Mouse (Mus musculus) hindbrain, embryonic 12.5 days (tissue): ENCODE data around the gene Ankrd6. TPM values are rescaled to one million over a fixed set of nuclear protein-coding genes. Genes with fewer than 3 reads are reported as not detected.

Experiments used
- ATAC-seq: fragments of 200-750 bp; cut with Nextera tagmentation; 2 replicates; pipeline ENCODE4 v1.8.0; 2017; ENCODE audit warnings: moderate TSS enrichment; ENCODE audit not compliant: low FRiP score
- H3K27ac ChIP-seq: fragments of 300-500 bp; sonication (generic); 2 replicates; pipeline ENCODE4 v1.5.1; 2016; ENCODE audit warnings: mild to moderate bottlenecking
- H3K27me3 ChIP-seq: fragments of 300-500 bp; sonication (generic); 2 replicates; pipeline ENCODE4 v1.6.1; 2016; ENCODE audit warnings: mild to moderate bottlenecking
- H3K36me3 ChIP-seq: fragments of 300-500 bp; sonication (generic); 2 replicates; pipeline ENCODE4 v1.6.1; 2016; ENCODE audit warnings: mild to moderate bottlenecking
- H3K4me1 ChIP-seq: fragments of 300-500 bp; sonication (generic); 2 replicates; pipeline ENCODE4 v1.6.1; 2016
- H3K4me2 ChIP-seq: fragments of 300-500 bp; sonication (generic); replicated peaks from 2 replicates; pipeline ENCODE4 v1.6.1; 2016; ENCODE audit warnings: mild to moderate bottlenecking
- H3K4me3 ChIP-seq: fragments of 300-500 bp; sonication (generic); 2 replicates; pipeline ENCODE4 v1.5.1; 2016; ENCODE audit warnings: mild to moderate bottlenecking
- H3K9ac ChIP-seq: fragments of 300-500 bp; sonication (generic); 2 replicates; pipeline ENCODE4 v1.6.1; 2016; ENCODE audit warnings: mild to moderate bottlenecking, moderate library complexity
- H3K9me3 ChIP-seq: fragments of 300-500 bp; sonication (generic); replicated peaks from 2 replicates; pipeline ENCODE4 v1.6.1; 2016; ENCODE audit warnings: mild to moderate bottlenecking
- WGBS: fragments of 180-500 bp; shearing (Covaris S2); methylation state at CpG from one replicate; pipeline ENCODE4 v1.1.7; 2016; 5-methylcytosine and 5-hydroxymethylcytosine counted together
- polyA plus RNA-seq: library from polyadenylated mRNA; unstranded; fragments of >200 nt; fragmentation: Nextera tagmentation; extraction: Ambion mirVana; gene quantifications from 2 replicates; pipeline ENCODE4 v1.2.1, GENCODE M21; 2016

Gene Ankrd6
- polyA plus RNA-seq, 1 experiment from 2014 or later: 27.5 TPM

GRCm38 (mm10) chr4:32916689-32917385, 33.8 kb downstream of the Ankrd6 start:
- Histone ChIP-seq H3K4me1 (peaks cover 59% of the 10 kb centered on the region), H3K27ac (peak overlapping the region; percentile 71), H3K4me2 (no peak overlapping the region), H3K27me3 (no peaks in the 10 kb centered on the region), H3K4me3 (no peak overlapping the region), H3K36me3 (no peaks in the 10 kb centered on the region), H3K9me3 (no peaks in the 10 kb centered on the region), H3K9ac (no peak overlapping the region)
- ATAC-seq: no peak
- 54% methylated on average over 6 of the region's 6 CpGs for WGBS

- Histone ChIP-seq H3K4me1 (peaks cover 50% of the 10 kb centered on the region), H3K4me2 (peak overlapping the region; percentile 11), H3K27ac (peak overlapping the region; percentile 71), H3K27me3 (no peaks in the 10 kb centered on the region), H3K9ac (no peak overlapping the region), H3K36me3 (no peaks in the 10 kb centered on the region), H3K9me3 (no peaks in the 10 kb centered on the region), H3K4me3 (no peak overlapping the region)
- peak; percentile 78 for ATAC-seq
- 13% methylated on average over 8 of the region's 8 CpGs for WGBS
Measured at GRCm38 (mm10) chr4:32915928-32916327, 34.7 kb downstream of the Ankrd6 start.

- Histone ChIP-seq H3K27ac (no peak overlapping the region), H3K4me3 (no peak overlapping the region), H3K4me1 (peaks cover 4% of the 10 kb centered on the region; the same call in 1 of the 2 replicates), H3K4me2 (no peak overlapping the region), H3K27me3 (no peaks in the 10 kb centered on the region), H3K9ac (no peak overlapping the region), H3K9me3 (no peaks in the 10 kb centered on the region), H3K36me3 (no peaks in the 10 kb centered on the region)
- no peak for ATAC-seq
- 94% methylated on average over 1 of the region's 1 CpGs for WGBS
Measured at GRCm38 (mm10) chr4:32909996-32910395, 40.6 kb downstream of the Ankrd6 start.

GRCm38 (mm10) chr4:32909241-32909979, 41.2 kb downstream of the Ankrd6 start:
- no peak overlapping the region for H3K27ac ChIP-seq
- H3K9me3 ChIP-seq: no peaks in the 10 kb centered on the region
- no peak overlapping the region for H3K9ac ChIP-seq
- WGBS: 88% methylated on average over 3 of the region's 3 CpGs
- no peaks in the 10 kb centered on the region for H3K36me3 ChIP-seq
- H3K4me2 ChIP-seq: no peak overlapping the region
- no peak overlapping the region for H3K4me3 ChIP-seq
- peaks cover 3% of the 10 kb centered on the region; the same call in 1 of the 2 replicates for H3K4me1 ChIP-seq
- no peak for ATAC-seq
- no peaks in the 10 kb centered on the region for H3K27me3 ChIP-seq

GRCm38 (mm10) chr4:32907631-32908030, 43.0 kb downstream of the Ankrd6 start:
- H3K9me3 ChIP-seq: no peaks in the 10 kb centered on the region
- peaks cover 3% of the 10 kb centered on the region; the same call in 1 of the 2 replicates for H3K4me1 ChIP-seq
- no peak overlapping the region for H3K9ac ChIP-seq
- H3K27ac ChIP-seq: no peak overlapping the region
- H3K27me3 ChIP-seq: no peaks in the 10 kb centered on the region
- no peak overlapping the region for H3K4me2 ChIP-seq
- no peaks in the 10 kb centered on the region for H3K36me3 ChIP-seq
- no peak overlapping the region for H3K4me3 ChIP-seq
- no peak for ATAC-seq
- 91% methylated on average over 3 of the region's 3 CpGs for WGBS

- H3K36me3 ChIP-seq: no peaks in the 10 kb centered on the region
- WGBS: 70% methylated on average over 6 of the region's 6 CpGs
- H3K27me3 ChIP-seq: no peaks in the 10 kb centered on the region
- ATAC-seq: no peak
- H3K9ac ChIP-seq: no peak overlapping the region
- no peak overlapping the region for H3K4me3 ChIP-seq
- peaks cover 3% of the 10 kb centered on the region; the same call in 1 of the 2 replicates for H3K4me1 ChIP-seq
- no peaks in the 10 kb centered on the region for H3K9me3 ChIP-seq
- no peak overlapping the region for H3K4me2 ChIP-seq
- H3K27ac ChIP-seq: no peak overlapping the region
Measured at GRCm38 (mm10) chr4:32906627-32907026, 44.0 kb downstream of the Ankrd6 start.

GRCm38 (mm10) chr4:32905913-32906312, 44.7 kb downstream of the Ankrd6 start:
- Histone ChIP-seq H3K4me3 (no peak overlapping the region), H3K36me3 (no peaks in the 10 kb centered on the region), H3K9me3 (no peaks in the 10 kb centered on the region), H3K4me2 (no peak overlapping the region), H3K27ac (no peak overlapping the region), H3K4me1 (peaks cover 3% of the 10 kb centered on the region; the same call in 1 of the 2 replicates), H3K27me3 (no peaks in the 10 kb centered on the region), H3K9ac (no peak overlapping the region)
- ATAC-seq: no peak
- 96% methylated on average over 2 of the region's 2 CpGs for WGBS

- no peak overlapping the region for H3K4me2 ChIP-seq
- no peaks in the 10 kb centered on the region for H3K9me3 ChIP-seq
- 78% methylated on average over 2 of the region's 2 CpGs for WGBS
- no peak for ATAC-seq
- no peaks in the 10 kb centered on the region for H3K27me3 ChIP-seq
- H3K27ac ChIP-seq: no peak overlapping the region
- H3K4me3 ChIP-seq: no peak overlapping the region
- no peak overlapping the region for H3K9ac ChIP-seq
- H3K36me3 ChIP-seq: no peaks in the 10 kb centered on the region
- peaks cover 3% of the 10 kb centered on the region; the same call in 1 of the 2 replicates for H3K4me1 ChIP-seq
Measured at GRCm38 (mm10) chr4:32905381-32905780, 45.3 kb downstream of the Ankrd6 start.

GRCm38 (mm10) chr4:32903826-32904225, 46.8 kb downstream of the Ankrd6 start:
- H3K27me3 ChIP-seq: no peaks in the 10 kb centered on the region
- H3K36me3 ChIP-seq: no peaks in the 10 kb centered on the region
- H3K27ac ChIP-seq: no peak overlapping the region
- 89% methylated on average over 7 of the region's 7 CpGs for WGBS
- H3K4me1 ChIP-seq: peaks cover 3% of the 10 kb centered on the region; the same call in 1 of the 2 replicates
- no peaks in the 10 kb centered on the region for H3K9me3 ChIP-seq
- no peak overlapping the region for H3K9ac ChIP-seq
- ATAC-seq: no peak
- H3K4me2 ChIP-seq: no peak overlapping the region
- no peak overlapping the region for H3K4me3 ChIP-seq

- no peak for ATAC-seq
- WGBS: 52% methylated on average over 4 of the region's 4 CpGs
- H3K9ac ChIP-seq: no peak overlapping the region
- H3K4me3 ChIP-seq: no peak overlapping the region
- no peaks in the 10 kb centered on the region for H3K27me3 ChIP-seq
- H3K9me3 ChIP-seq: peaks cover 12% of the 10 kb centered on the region
- H3K4me2 ChIP-seq: no peak overlapping the region
- 0 out of 2 replicates have a peak, but pooled peaks cover 2% of the 10 kb centered on the region for H3K36me3 ChIP-seq
- no peak overlapping the region for H3K27ac ChIP-seq
- no peaks in the 10 kb centered on the region for H3K4me1 ChIP-seq
Measured at GRCm38 (mm10) chr4:32899051-32899450, 51.6 kb downstream of the Ankrd6 start.

- Histone ChIP-seq H3K9me3 (peaks cover 22% of the 10 kb centered on the region), H3K27ac (no peak overlapping the region), H3K4me1 (peaks cover 16% of the 10 kb centered on the region), H3K9ac (no peak overlapping the region), H3K4me3 (no peak overlapping the region), H3K4me2 (no peak overlapping the region), H3K36me3 (0 out of 2 replicates have a peak, but pooled peaks cover 4% of the 10 kb centered on the region), H3K27me3 (0 out of 2 replicates have a peak, but pooled peaks cover under 1% of the 10 kb centered on the region)
- 80% methylated on average over 10 of the region's 10 CpGs for WGBS
- ATAC-seq: no peak
Measured at GRCm38 (mm10) chr4:32891341-32891740, 59.3 kb downstream of the Ankrd6 start.

- Histone ChIP-seq H3K4me1 (peaks cover 16% of the 10 kb centered on the region), H3K4me3 (no peak overlapping the region), H3K27me3 (0 out of 2 replicates have a peak, but pooled peaks cover 3% of the 10 kb centered on the region), H3K27ac (no peak overlapping the region), H3K9ac (no peak overlapping the region), H3K9me3 (peaks cover 22% of the 10 kb centered on the region), H3K36me3 (0 out of 2 replicates have a peak, but pooled peaks cover 4% of the 10 kb centered on the region), H3K4me2 (no peak overlapping the region)
- ATAC-seq: no peak
- 83% methylated on average over 5 of the region's 5 CpGs for WGBS
Measured at GRCm38 (mm10) chr4:32890735-32891098, 59.9 kb downstream of the Ankrd6 start.
